Mouse (Mus musculus): Measurements from ENCODE around the gene Ugt2a2. TPM values are rescaled to one million over a fixed set of nuclear protein-coding genes. Genes with fewer than 3 reads are reported as not detected.
"Not testable (repeated sequence)": the region's sequence is repeated elsewhere in the genome, so short reads cannot be mapped to it uniquely, and the experiment has no call there.

Gene Ugt2a2
- not detected in 2 replicates for polyA plus RNA-seq (2014; fragmentation: Nextera tagmentation; extraction: Ambion mirVana)

DNA sequence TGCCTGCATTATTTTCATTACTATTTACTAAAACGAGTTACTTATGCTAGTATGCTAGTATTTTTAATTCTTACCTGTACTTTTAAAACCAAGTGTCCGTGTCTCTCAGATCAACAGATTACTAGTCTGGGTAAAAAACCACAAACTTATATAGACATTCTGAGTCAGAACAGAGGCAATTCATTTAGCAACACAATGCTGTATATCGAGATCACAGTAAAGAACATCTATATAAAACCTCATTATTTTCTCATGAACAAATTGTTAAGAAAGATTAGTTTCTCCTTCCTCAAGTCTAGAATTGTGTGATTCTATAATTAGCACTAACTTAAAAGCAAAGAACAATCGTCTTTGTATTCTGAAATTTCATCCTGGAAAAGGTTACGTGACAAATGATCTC is at the start of gene Ugt2a2:
TSS of gene Ugt2a2 (minus strand) at position 101 of the 400 bp plus-strand sequence.
- Histone ChIP-seq H3K9me3 (ENCODE audit: control insufficient read depth, low read depth, low read length) (no peaks in the 10 kb centered on the region), H3K4me1 (ENCODE audit: control insufficient read depth, insufficient read depth, low read length) (no peaks in the 10 kb centered on the region), H3K4me2 (replicated peaks; ENCODE audit: low read depth, low read length) (no peak within 1 kb of the TSS), H3K27me3 (ENCODE audit: control insufficient read depth, insufficient read depth, low read length) (no peaks in the 10 kb centered on the region), H3K9ac (replicated peaks; ENCODE audit: low read depth, low read length) (no peak within 1 kb of the TSS), H3K27ac (ENCODE audit: low read length) (no peak within 1 kb of the TSS), H3K36me3 (ENCODE audit: control insufficient read depth, insufficient read depth, low read length) (no peaks in the 10 kb centered on the region), H3K4me3 (ENCODE audit: low read depth, low read length) (no peak within 1 kb of the TSS)
- no peak for ATAC-seq (ENCODE audit: insufficient number of reproducible peaks, insufficient read depth, low FRiP score, low read depth)
- 82% methylated on average over 5 of the region's 5 CpGs for WGBS

DNA sequence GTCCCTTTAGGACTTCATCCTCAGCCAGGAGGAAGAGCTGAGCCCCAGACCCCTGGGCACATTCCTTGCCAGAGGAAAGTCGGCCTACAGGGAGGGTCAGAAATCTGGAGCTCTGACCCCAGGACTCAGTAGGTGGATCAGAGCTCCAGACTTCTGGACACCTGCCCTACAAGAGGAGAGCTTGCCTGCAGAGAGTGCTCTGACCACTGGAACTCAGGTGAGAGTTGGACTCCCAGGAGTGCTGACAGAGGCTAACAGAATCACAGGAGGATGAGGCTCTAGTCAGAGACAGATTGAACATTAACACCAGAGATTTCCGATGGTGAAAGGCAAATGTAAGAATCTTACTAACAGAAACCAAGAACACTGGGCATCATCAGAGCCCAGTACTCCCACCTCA is 41.5 kb upstream of the Ugt2a2 start:
- H3K27me3 ChIP-seq (ENCODE audit: control insufficient read depth, insufficient read depth, low read length); H3K9me3 ChIP-seq (ENCODE audit: control insufficient read depth, low read depth, low read length); H3K36me3 ChIP-seq (ENCODE audit: control insufficient read depth, insufficient read depth, low read length); H3K27ac ChIP-seq (ENCODE audit: low read length); H3K4me3 ChIP-seq (ENCODE audit: low read depth, low read length); H3K9ac ChIP-seq (replicated peaks; ENCODE audit: low read depth, low read length); H3K4me1 ChIP-seq (ENCODE audit: control insufficient read depth, insufficient read depth, low read length); H3K4me2 ChIP-seq (replicated peaks; ENCODE audit: low read depth, low read length); ATAC-seq (ENCODE audit: insufficient number of reproducible peaks, insufficient read depth, low FRiP score, low read depth): not testable (repeated sequence)
- 88% methylated on average over 2 of the region's 2 CpGs for WGBS

DNA sequence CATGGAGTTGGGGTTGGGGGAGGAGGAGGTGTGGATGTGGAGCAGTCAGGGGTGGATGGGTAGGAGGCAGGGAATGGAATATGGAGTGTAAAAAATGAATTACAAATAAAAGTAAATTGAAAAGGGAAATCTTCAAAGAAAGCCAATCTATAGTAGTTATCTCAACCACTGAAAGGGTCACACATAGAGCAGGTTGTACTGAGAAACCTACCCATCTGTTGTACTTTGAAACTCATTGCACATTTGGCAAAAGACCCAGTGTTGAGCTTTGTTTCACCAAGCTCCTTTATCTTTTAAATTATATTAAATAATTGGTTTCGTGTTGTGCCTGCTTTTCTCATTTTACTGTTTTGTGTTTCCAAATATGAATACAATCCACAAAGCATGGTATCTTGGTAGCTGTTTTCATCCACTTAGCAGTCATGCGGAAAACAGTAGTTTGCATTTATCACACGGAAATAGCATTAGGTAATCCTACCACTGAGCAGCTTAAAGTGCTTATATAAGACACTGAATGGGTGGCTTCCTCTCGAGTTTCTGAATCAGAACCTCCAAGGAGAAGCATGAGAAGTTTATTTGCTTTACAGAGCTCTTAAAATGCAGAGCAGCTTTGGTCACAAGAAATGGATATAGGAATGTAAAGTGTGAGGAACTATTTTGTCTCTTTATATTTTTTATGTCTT is 23.9 kb upstream of the Ugt2a2 start:
- Histone ChIP-seq H3K4me2 (replicated peaks; ENCODE audit: low read depth, low read length) (no peak overlapping the region), H3K9ac (replicated peaks; ENCODE audit: low read depth, low read length) (no peak overlapping the region), H3K4me3 (ENCODE audit: low read depth, low read length) (no peak overlapping the region), H3K4me1 (ENCODE audit: control insufficient read depth, insufficient read depth, low read length) (no peaks in the 10 kb centered on the region), H3K27me3 (ENCODE audit: control insufficient read depth, insufficient read depth, low read length) (no peaks in the 10 kb centered on the region), H3K36me3 (ENCODE audit: control insufficient read depth, insufficient read depth, low read length) (no peaks in the 10 kb centered on the region), H3K9me3 (ENCODE audit: control insufficient read depth, low read depth, low read length) (no peaks in the 10 kb centered on the region), H3K27ac (ENCODE audit: low read length) (no peak overlapping the region)
- ATAC-seq (ENCODE audit: insufficient number of reproducible peaks, insufficient read depth, low FRiP score, low read depth): no peak
- 57% methylated on average over 4 of the region's 4 CpGs for WGBS

DNA sequence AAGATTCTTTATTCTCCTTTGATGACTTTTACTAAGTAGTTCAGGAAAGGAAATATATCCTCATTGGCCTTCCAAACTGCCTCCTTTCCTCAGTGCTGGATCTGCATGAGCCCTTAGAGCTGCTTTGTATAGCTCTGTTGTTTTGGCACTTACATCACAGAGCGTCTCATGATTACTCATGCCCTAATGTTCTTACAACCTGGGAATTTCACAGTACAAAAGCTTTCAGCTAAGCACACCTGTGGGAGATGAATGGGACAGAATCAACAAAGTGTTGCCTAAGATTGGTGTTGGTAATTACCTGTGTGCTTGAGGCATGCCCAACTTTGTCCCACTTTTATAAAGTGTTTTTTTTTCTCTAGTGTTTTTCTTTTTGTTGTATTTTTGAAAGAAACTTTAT is 20.6 kb upstream of the Ugt2a2 start:
- WGBS: 63% methylated on average over 1 of the region's 1 CpGs
- Histone ChIP-seq H3K4me2 (replicated peaks; ENCODE audit: low read depth, low read length) (no peak overlapping the region), H3K27me3 (ENCODE audit: control insufficient read depth, insufficient read depth, low read length) (no peaks in the 10 kb centered on the region), H3K4me1 (ENCODE audit: control insufficient read depth, insufficient read depth, low read length) (no peaks in the 10 kb centered on the region), H3K9ac (replicated peaks; ENCODE audit: low read depth, low read length) (no peak overlapping the region), H3K4me3 (ENCODE audit: low read depth, low read length) (no peak overlapping the region), H3K9me3 (ENCODE audit: control insufficient read depth, low read depth, low read length) (no peaks in the 10 kb centered on the region), H3K36me3 (ENCODE audit: control insufficient read depth, insufficient read depth, low read length) (no peaks in the 10 kb centered on the region), H3K27ac (ENCODE audit: low read length) (no peak overlapping the region)
- 0 out of 2 replicates have a peak, but pooled peaks have one; percentile 18 for ATAC-seq (ENCODE audit: insufficient number of reproducible peaks, insufficient read depth, low FRiP score, low read depth)

DNA sequence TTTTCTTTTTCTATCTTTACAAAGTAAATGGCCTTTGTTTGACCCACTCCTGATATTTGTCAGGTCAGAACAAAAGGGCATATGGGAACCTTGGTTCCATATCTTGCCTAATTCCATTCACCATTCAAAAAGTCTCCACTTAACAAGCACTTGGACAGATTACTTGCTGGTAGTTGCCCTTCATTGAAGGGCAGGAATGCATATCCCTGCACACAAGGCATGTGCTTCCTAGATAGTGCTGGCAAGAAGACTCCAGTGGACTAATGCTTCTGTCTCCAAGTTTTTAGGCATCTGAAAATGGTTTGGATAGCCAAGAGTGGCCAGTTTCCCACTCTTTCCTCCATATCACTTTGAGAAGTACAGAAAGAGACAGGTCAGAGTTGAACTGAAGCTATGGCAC is 17.3 kb upstream of the Ugt2a2 start:
- H3K4me3 ChIP-seq (ENCODE audit: low read depth, low read length): no peak overlapping the region

DNA sequence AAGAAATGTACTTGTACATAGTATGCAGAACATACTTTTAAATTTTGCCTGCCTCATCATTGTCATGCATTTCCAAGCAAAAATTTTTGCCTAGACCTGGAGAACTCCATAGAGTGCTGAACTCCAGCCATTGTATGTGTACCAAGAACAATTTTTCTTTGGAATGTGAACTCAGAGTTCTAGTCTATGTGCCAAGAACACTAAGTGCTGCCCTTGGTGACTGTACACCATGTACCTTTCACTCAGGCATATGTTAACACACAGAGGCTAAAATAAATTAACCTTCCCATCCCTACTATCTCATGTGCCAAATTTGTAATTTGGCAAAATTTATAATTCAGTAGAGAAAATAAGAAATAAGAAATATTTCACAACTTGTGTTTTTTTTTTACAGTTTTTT is 16.9 kb upstream of the Ugt2a2 start:
- Histone ChIP-seq H3K27ac (ENCODE audit: low read length) (no peak overlapping the region), H3K4me1 (ENCODE audit: control insufficient read depth, insufficient read depth, low read length) (no peaks in the 10 kb centered on the region), H3K9ac (replicated peaks; ENCODE audit: low read depth, low read length) (no peak overlapping the region), H3K36me3 (ENCODE audit: control insufficient read depth, insufficient read depth, low read length) (no peaks in the 10 kb centered on the region), H3K4me3 (ENCODE audit: low read depth, low read length) (no peak overlapping the region), H3K4me2 (replicated peaks; ENCODE audit: low read depth, low read length) (no peak overlapping the region), H3K27me3 (ENCODE audit: control insufficient read depth, insufficient read depth, low read length) (no peaks in the 10 kb centered on the region), H3K9me3 (ENCODE audit: control insufficient read depth, low read depth, low read length) (no peaks in the 10 kb centered on the region)
- no peak for ATAC-seq (ENCODE audit: insufficient number of reproducible peaks, insufficient read depth, low FRiP score, low read depth)

More for the DNA sequence above, 17.3 kb upstream of the Ugt2a2 start:
- no peak for ATAC-seq (ENCODE audit: insufficient number of reproducible peaks, insufficient read depth, low FRiP score, low read depth)
- Histone ChIP-seq H3K9ac (replicated peaks; ENCODE audit: low read depth, low read length) (no peak overlapping the region), H3K27me3 (ENCODE audit: control insufficient read depth, insufficient read depth, low read length) (no peaks in the 10 kb centered on the region), H3K4me1 (ENCODE audit: control insufficient read depth, insufficient read depth, low read length) (no peaks in the 10 kb centered on the region), H3K36me3 (ENCODE audit: control insufficient read depth, insufficient read depth, low read length) (no peaks in the 10 kb centered on the region), H3K27ac (ENCODE audit: low read length) (no peak overlapping the region), H3K4me2 (replicated peaks; ENCODE audit: low read depth, low read length) (no peak overlapping the region), H3K9me3 (ENCODE audit: control insufficient read depth, low read depth, low read length) (no peaks in the 10 kb centered on the region)

DNA sequence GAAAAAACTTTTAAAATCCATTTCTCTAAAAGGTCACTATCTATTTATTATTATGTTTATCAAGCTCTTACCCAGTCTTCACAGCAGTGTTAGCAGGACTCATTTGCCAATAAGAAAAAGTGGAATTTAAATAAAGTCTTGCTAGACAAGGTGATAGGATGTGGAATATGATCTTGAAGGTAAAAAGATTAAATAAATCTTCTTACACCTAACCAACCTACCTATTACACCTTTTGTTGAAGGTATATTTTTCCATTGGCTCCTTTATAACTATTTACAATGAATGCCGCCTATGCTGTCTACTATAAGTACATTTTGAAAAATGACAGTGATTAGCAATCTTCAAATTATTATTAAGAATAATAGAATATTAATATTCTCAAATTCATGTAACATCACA is 8.7 kb upstream of the Ugt2a2 start, which contains the start of gene Ugt2a1:
TSS of gene Ugt2a1 (minus strand) at position 101 of the 400 bp plus-strand sequence.
- Histone ChIP-seq H3K36me3 (ENCODE audit: control insufficient read depth, insufficient read depth, low read length) (no peaks in the 10 kb centered on the region), H3K9ac (replicated peaks; ENCODE audit: low read depth, low read length) (no peak within 1 kb of the TSS), H3K9me3 (ENCODE audit: control insufficient read depth, low read depth, low read length) (no peaks in the 10 kb centered on the region), H3K27me3 (ENCODE audit: control insufficient read depth, insufficient read depth, low read length) (no peaks in the 10 kb centered on the region), H3K4me2 (replicated peaks; ENCODE audit: low read depth, low read length) (no peak within 1 kb of the TSS), H3K4me3 (ENCODE audit: low read depth, low read length) (no peak within 1 kb of the TSS), H3K4me1 (ENCODE audit: control insufficient read depth, insufficient read depth, low read length) (no peaks in the 10 kb centered on the region), H3K27ac (ENCODE audit: low read length) (no peak within 1 kb of the TSS)
- WGBS: 89% methylated on average over 1 of the region's 1 CpGs
- no peak for ATAC-seq (ENCODE audit: insufficient number of reproducible peaks, insufficient read depth, low FRiP score, low read depth)

DNA sequence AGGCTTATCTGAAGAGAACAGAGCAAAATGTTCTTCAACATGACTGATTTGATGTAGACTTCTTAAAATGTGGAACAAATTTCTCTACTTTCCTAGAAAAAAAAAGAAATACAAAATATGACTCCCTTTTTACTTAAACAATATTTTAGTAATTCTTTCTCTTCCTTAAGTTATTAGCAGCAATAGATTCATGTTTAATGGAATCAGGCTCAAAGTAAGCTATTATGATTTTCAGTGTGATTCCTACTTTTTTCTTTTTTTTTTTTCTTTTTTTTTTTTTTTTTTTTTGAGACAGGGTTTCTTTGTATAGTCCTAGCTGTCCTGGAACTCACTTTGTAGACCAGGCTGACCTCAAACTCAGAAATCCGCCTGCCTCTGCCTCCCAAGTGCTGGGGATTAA is 4.6 kb upstream of the Ugt2a2 start, which contains the start of gene Gm43638:
TSS of gene Gm43638 (minus strand) at position 101 of the 400 bp plus-strand sequence.
- not testable (repeated sequence) for H3K4me1 ChIP-seq (ENCODE audit: control insufficient read depth, insufficient read depth, low read length); H3K9me3 ChIP-seq (ENCODE audit: control insufficient read depth, low read depth, low read length); H3K27me3 ChIP-seq (ENCODE audit: control insufficient read depth, insufficient read depth, low read length); H3K4me2 ChIP-seq (replicated peaks; ENCODE audit: low read depth, low read length); H3K4me3 ChIP-seq (ENCODE audit: low read depth, low read length); H3K27ac ChIP-seq (ENCODE audit: low read length); H3K9ac ChIP-seq (replicated peaks; ENCODE audit: low read depth, low read length); ATAC-seq (ENCODE audit: insufficient number of reproducible peaks, insufficient read depth, low FRiP score, low read depth); H3K36me3 ChIP-seq (ENCODE audit: control insufficient read depth, insufficient read depth, low read length)
- 74% methylated on average over 1 of the region's 1 CpGs for WGBS

DNA sequence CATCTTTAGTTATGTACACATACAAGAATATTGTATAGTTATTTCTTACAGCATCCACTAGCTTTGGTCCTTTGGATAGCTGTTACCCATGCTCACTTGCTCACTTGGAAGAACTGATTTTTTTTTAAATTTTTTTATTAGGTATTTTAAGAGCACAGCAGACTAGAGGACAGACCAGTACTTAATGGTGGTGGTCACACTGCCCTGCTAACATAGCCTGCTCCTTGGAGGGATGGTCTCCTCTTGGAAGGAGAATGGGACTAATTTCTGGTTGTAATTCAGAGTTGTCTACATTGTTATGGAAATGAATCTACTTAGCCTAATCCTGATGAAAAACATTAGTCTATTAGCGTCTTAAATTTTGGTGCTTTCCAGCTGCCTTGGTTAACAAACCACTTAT is 23.2 kb downstream of the Ugt2a2 start:
- H3K36me3 ChIP-seq (ENCODE audit: control insufficient read depth, insufficient read depth, low read length): no peaks in the 10 kb centered on the region
- H3K9me3 ChIP-seq (ENCODE audit: control insufficient read depth, low read depth, low read length): no peaks in the 10 kb centered on the region
- H3K4me2 ChIP-seq (replicated peaks; ENCODE audit: low read depth, low read length): no peak overlapping the region
- no peak overlapping the region for H3K4me3 ChIP-seq (ENCODE audit: low read depth, low read length)
- no peak overlapping the region for H3K9ac ChIP-seq (replicated peaks; ENCODE audit: low read depth, low read length)
- H3K27me3 ChIP-seq (ENCODE audit: control insufficient read depth, insufficient read depth, low read length): no peaks in the 10 kb centered on the region
- ATAC-seq (ENCODE audit: insufficient number of reproducible peaks, insufficient read depth, low FRiP score, low read depth): no peak
- H3K27ac ChIP-seq (ENCODE audit: low read length): no peak overlapping the region
- 52% methylated on average over 1 of the region's 1 CpGs for WGBS
- H3K4me1 ChIP-seq (ENCODE audit: control insufficient read depth, insufficient read depth, low read length): no peaks in the 10 kb centered on the region

All from stomach, embryonic 14.5 days (tissue).